Mouse (Mus musculus): ENCODE results near the gene Osbpl2.

The Osbpl2 gene

DNA sequence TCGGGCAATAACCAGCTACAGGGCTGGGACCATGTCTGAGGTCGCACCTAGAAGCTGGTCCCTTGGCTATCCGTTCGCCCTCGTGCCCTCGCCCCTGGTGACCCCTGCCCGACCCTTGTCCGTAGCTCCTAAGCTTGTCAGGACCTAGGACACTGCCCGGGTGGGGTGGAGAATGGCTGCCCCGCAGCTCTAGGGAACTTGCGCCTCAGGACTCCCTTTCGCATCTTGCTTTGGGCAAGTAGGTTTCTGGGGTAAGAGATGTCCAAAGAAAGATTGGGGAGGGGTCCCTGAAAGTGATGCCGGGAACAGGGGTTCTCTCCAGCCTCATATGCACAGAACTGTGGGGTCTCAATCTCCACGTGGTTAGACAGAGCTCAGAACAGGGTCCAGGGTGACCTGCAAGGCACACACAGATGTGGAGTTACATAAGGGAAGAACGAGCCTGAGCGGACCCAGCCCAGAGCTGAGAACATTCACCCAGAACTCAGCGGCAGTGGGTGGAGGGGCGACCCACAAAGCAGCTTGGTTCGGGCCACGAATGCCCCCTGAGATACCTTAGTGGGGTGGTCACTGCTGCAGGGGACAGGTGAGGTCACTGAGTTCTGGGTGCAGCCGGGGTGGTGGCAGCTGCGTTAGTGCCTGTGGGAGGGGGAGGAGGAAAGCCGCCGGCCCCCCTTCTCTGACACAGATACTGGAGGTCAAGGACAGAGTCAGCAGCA lies 14.3 kb upstream of the Osbpl2 start:
- DNase-seq (ENCODE audit: low spot score) = no peak

DNA sequence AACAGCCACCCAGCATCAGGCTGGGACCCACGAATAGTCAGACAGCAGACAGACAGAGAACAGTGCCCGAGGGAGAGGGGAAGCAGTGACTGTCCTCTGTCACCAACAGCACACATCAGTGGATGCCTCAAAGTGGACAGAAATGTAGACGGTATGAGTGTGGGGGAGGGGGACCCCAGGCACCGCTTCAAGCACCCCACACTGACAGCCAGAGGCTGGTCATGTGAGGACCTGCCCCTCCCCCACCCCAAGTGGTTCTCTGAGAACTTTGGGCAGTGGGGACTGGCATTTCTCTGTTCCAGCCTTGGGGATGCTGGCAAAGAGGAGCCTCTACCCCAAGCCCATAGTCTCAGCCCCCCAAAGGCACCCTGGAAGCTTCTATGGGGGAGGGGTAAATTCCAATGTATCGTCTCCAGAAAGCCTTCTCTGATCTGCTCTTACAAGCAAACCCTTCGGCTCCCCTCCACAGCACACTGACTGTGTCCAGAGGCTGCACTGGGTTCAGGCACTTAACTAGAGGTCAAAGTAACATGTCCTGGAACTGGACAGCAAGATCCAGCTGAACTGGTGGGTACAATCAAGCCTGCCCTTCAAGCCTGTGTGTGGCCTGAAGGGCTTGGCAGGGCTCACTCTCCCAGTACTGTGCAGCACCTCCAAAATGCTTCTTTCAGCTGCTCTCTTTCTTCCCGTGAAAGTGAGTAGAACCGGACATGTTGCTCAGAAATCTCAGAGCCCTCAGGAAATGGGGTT lies 13.5 kb upstream of the Osbpl2 start:
- no peak for DNase-seq (ENCODE audit: low spot score)

DNA sequence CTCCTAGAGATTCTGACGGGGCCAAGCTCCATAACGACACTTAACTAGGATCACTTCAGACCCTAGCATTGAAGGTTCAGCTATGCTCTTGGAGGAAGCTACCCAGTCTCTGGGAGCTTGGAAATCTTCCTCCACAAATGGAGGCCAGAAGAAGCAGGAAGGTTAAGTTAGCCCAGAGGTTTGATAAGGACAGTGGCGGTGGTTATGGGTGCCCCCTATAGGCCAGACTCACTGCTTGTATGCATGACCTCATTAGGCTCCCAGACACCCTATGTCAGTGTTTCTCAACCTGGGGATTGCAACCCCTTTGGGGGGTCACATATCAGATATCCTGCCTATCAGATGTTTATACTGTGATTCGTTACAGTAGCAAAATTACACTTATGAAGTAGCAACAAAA lies 12.0 kb upstream of the Osbpl2 start:
- no peak for DNase-seq (ENCODE audit: low spot score)

DNA sequence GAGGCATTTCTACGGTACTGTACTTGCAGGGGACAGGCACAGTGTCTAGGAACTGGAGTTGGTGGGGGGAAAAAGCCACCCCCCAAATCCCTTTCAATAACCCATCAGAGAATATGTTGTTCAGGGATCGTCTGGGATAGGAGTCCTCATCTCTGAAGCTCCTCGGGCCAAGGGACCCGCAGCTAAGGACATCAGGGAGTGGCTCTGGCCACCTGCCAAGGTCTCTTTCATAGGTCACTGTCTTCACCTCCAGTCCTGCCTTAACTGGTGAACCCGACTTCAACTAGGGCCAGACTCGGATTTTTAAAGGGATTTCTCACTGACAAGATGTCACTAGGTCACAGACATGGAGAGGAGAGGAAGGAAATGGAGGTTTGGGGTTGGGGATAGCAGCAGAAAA lies 10.8 kb upstream of the Osbpl2 start:
- DNase-seq (ENCODE audit: low spot score) = no peak

DNA sequence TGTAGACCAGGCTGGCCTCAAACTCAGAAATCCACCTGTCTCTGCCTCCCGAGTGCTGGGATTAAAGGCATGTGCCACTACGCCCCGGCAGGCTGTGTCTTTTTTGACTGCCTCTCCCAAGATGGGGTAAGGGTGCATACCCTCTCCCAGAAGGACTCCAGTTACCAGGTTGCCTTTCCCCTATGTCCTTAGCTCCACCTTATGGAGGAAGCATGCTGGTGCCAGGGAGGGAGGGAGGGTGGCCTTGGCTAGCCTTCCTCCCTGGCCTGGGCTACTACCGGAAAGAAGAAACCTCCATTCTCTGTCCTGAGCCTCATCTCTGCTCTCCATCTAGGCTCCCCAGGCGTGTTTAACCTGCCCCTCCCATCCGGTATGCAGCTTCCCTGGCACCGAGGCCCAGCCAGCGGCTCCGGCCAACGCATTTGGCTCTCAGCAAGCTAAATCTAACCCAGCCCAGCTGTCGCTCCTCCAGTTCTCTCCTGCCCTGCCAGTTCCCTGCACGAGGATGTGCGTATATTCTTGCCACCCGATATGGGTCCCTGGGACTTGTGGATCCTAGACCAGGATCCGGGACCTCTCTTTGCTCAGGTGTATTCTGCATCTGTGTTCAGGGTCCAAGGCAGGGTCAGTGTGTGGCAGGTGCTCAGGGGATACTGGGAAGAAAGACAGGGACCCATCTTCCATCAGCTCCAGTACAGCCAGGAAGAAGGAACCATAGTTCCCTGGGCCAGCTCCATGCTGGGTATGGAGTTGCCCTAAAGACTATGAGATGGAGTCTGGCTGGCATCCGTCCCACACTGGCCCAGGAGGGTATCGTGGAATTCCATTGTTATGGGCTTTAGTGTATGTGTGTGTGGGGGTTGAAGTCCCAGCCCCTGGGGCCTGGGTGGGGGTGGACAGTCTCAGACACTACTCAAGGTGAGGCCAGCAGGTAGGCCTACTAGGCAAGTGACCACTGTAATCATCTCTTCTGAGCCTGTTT lies 4.9 kb upstream of the Osbpl2 start:
- DNase-seq (ENCODE audit: low spot score) = peak; percentile 43

DNA sequence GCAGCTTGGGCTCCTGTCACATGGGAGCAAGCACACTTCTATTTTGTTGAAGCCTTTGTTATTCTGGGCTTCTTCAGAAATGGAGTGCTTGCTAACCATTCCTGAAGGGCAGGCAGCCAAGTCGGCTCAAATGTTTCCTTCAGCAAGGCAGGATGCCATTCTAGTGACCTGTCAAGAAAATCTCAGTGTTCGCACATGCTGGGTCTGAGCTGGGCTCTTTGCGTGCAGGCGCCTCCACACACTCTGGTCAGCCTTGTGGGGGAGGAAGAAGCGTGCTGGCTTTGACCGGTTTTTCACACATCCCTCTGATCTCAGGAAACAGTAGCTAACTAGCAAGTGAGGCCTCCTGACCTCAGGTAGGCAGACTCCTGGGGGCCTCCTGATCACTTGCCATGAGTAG lies 3.8 kb upstream of the Osbpl2 start:
- no peak for DNase-seq (ENCODE audit: low spot score)

DNA sequence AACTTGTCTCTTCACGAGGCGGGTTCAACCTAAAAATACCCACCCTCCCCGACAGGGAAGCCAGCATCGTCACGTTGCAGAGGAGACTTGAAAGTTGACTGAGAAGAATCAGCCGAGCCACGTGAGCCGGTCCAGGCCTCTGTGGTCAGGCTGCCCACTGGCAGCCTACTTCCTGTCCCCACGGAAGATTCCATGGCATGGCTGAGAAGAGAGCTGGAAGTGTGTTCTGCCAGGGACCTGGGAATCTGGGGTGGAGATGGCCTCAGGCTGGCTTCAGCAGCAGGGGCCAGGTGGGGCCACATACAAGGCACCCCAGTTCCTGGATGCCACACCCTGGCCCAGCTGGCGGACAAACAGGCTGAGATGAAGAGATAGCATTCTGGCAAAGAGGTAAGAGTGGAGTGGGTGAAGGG lies 3.0 kb upstream of the Osbpl2 start:
- no peak for DNase-seq (ENCODE audit: low spot score)

DNA sequence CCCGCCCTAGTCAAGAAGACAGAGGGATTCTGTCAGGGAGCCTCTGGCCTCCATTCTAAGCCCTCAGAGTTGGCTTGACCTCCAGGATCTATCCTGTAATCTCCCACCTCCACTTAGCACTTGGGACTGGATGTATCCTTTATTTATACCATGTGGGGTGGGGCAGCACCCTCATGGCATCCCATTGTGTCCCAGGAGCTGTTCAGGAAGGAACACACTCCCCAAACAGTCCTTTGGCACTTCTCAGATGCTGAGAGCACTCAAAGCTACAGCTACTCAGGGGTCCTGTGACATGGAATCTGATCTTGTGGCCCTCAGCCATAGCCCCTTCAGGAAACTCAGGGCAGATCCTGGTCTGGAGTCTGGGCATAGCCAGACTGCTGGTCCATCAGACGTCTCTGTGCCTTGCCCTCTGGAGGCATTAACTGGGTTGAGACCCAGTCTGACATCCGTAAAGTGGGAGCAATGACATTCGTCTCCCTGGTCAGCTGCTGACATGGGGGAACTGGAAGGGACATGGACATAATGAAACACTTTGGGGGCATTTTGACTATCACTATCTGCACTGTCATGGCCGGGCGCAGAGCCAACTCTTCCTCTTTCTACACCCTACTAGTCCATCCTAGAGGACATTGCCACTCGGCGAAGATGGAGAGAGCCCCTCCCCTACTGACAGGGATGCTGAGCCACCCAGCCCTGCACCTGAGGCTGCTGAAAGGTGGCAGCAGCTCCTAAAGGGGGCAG lies 2.2 kb upstream of the Osbpl2 start:
- no peak for DNase-seq (ENCODE audit: low spot score)

DNA sequence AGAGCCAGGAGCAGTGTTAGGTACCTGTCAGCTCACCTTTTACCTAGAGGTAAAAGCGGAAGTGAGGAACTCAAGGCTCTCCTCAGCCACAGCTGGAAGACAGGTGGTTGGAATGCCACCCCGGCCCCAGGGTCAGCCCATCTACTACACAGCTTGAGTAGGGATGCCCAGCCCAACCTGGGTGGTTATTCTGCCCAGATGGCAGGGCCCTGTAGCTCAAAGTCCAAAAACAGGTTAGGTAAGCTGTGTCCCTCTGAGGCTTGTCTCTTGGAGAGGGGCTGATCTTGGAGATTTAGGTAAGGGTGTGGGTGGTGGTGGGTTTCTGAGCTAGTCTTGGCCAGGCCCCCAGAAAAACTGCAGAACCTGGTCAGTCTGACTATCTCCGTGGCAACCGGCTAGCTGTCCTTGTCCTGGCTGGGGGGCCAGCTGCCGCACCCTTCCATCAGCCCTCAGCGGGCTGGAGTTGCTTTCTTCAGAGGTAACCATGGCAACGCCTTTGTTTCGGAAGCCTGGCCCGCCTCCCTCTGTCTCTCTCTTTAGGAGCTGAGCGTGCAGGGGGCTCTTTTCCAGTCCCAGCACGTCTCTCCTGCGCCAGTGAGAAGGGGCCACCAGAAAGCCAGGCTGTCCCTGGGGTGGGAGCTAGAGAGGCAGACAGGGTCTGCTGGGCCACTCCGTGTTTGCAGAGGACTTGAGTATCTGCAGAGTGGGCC lies 1.5 kb upstream of the Osbpl2 start:
- DNase-seq (ENCODE audit: low spot score) = no peak

DNA sequence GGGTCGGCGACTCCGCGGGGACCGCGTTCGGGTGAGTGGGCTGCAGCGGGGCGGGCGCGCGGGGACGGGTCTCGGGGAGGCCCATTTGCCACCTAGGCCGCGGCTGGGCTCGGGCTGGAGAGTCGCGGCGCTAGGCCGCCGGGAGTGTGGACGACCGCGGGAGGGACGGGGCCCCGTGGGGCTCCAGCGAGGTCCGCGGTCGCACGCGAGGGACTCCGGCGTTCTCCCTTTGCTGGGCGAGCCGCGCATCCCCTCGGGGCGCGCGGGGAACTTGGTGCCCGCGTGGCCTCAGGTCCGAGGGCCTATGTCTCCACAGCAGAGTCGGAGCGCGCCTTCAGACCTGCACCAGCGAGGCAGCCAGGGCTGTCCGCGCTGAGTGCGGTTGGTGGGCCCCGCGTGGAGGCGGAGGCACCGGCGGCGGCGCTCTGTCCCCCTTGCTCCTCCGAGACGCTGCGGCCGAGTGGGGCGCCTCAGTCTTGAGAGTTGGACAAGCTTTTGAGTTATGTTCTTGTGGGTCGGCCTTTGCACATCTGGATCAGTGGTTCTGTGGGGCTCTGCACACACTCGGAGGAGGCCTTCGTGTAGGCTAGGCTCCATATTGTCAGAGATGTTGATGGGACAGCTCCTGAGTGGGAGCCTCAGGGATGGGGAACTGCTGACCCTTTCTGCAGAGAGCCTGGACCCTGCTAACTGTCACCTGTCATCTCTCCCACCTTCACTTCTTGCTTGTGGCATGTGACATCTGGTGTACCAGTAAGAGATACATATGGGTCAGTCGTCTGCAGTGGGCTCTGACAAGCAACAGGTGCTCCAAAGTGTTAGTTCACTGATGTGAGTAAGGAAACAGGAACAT lies 559 bp downstream of the Osbpl2 start:
- DNase-seq (ENCODE audit: low spot score) = no peak

DNA sequence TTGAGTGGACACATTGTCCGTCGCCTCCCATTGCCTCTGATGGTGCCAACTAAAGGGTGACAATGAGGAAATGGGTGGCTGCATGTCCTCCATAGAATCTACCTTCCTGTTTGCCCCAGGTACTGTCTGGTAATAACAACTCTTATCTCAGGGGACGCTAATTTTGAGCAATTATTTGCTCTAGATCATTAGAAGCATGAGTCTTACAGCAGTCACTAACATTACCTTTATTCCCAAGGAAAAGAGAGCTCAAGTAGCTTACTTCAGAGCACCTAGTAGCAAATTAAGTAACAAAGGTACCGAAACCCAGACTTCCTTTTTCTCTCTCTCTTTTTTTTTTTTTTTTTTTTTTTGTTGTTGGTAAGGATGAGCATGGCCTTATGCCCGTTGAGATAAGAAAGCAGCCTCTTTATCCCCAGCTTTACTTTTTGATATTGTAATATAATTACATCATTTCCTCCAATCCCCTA lies 1.2 kb downstream of the Osbpl2 start:
- no peak for DNase-seq (ENCODE audit: low spot score)

DNA sequence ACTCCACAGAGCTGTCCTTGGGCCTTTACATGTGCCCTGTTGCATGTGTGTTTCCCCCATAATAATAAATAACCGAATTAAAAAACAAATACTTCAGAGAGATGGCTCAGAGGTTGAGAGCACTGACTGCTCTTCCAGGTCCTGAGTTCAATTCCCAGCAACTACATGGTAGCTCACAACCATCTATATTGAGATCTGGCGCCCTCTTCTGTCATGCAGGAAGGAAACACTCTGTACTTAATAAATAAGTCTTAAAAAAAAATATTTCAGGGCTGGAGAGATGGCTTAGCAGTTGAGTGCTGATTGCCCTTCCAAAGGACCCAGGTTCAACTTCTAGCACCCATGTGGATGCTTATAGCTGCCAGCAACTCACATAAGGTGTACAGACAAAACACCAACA lies 5.1 kb downstream of the Osbpl2 start:
- DNase-seq (ENCODE audit: low spot score) = no peak

DNA sequence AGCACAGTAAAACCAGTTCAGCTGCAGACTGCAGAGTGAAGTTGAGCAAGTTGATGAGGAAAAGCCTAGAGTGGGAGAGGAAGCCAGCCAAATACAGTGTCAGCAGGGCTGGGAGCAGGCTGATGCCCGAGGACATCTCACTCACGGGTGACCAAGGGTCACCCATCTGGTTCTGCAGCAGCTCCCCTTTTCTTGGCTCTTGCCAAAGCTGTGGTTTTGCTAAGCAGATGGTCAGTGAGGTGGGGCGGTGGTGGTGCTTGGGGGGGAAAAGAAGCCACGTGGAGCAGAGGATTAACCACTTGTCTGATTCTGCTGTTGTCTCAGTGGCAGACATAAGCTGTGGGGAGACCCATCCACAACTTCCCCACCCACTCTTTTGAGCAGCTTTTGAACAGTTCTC lies 7.1 kb downstream of the Osbpl2 start:
- DNase-seq (ENCODE audit: low spot score) = no peak

DNA sequence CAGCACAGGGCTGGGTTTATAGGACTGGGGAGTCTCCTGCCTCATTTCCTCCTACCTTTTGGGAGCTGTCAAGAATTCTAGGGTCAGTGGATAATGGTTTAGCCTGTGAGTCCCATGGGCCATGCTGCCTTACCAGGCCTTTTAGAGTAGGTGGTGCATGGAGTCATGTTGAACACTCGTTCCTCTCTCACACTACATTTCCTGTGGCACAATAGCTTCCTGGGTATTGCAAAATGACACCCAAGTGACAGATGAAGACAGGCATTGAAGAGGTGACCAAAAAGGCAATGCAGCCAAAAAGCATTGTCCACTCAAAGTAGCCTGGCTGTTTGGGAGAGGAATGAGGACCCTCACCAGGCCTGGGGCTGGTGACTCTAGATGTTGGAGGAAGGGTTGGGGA lies 8.6 kb downstream of the Osbpl2 start:
- DNase-seq (ENCODE audit: low spot score) = no peak

DNA sequence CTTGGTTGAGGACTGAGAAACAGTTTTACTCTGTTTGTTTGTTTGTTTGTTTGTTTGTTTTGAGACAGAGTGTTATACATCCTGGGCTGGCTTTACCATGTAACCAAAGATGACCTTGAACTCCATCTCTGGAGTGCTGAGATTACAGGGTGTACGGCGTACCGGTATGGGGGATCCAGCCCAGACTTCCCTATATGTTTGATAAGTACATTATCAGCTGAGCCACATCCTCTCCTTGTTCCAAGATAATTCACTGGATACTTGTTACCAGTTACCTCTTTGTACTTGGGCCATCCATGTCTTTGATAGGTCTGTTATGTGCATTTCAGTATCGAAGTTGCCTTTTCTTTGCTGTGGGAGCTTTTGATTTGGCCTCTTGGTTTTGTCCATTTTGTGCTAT lies 14.1 kb downstream of the Osbpl2 start:
- DNase-seq (ENCODE audit: low spot score) = no peak

DNA sequence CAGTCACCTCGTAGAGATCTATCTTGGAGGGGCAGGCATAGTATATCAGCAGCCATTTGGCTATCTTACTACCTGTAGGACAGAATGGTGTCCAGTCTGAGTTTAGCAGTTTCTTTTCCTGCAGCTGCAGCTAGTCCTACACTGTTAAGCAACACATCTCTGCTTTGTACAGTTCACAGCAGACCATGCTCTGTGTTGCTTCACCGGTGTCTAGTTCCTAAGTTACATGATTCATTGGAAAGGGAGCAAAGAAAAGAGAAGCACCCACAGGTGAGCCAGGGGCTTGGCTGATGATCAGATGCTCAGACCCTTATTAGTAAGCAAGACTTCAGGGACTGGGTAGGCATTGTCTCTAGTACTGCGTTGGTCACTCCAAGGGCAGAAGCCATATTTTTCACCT lies 14.8 kb downstream of the Osbpl2 start:
- no peak for DNase-seq (ENCODE audit: low spot score)

DNA sequence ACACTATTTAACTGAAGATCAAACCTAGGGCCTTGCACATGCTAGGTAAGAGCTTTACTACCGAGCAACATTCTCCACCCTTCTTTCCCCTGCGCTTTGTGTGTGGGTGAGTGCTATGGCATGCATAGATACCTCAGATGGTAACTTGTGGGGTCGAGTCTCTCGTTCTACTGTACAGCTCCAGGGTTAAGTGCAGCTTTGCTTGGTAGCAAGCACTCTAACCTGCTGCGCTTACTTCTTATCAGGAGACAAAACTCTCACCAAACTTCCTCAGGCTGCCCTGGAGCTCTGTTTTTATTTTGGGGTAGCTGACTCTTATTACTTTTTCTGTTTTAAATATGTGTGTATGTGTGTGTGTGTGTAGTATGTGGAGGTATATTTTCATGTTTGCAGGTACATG lies 16.3 kb downstream of the Osbpl2 start:
- DNase-seq (ENCODE audit: low spot score) = no peak

DNA sequence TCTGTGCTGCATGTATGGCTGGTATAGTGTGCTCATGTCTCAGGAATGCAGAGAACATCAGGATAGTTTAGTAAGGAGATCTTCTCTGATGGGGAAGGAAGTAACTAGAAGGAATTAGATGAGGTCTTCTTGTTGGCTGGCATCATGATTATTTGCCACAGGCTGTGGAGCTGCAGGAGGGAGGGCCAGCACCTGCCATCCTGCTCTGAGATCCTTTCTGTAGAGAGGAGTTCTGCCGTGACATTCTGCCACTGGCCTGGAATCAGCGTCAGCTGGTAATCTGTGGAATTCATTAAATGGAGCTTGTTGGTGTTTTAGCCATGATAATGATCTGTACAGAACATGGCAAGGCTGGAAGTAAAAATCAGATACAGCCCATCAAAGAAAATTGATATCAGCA lies 27.0 kb downstream of the Osbpl2 start:
- no peak for DNase-seq (ENCODE audit: low spot score)

DNA sequence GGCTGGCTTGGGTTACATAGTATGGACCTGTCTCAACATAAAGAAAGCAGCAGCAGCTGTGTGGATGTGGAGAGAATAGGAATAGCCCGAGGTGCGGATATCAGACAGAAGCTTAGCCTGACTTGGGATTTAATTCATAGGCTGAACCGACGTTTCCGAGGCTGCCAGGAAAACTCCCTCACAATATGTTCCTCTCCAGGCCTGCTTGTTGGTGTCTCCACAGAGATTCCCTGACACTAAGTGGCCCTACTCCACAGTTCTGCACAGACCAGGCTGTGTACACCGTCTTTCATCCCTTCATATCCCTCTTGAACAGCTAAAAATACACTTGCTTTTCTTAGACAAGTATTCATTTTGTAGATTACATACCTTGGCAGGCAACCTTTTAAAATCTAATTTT lies 28.3 kb downstream of the Osbpl2 start:
- DNase-seq (ENCODE audit: low spot score) = no peak

DNA sequence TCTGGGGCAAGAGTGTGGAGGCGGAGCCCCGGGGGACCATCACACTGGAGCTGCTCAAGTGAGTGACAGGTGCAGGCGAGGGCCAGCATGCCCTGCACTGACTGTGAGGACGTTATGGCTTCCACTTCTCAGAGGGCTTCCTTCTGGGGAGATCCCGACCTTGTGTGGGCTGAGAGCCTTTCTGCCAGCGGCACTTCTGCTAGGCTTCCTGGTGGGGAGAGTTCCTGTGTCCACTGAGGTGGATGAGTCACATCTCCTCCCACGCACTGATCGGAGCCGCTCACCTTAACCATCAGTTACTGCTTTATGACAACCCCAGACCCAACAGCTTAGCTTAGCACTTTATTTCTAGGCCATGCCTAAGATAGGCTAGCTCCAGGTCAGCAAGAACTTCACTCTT lies 29.4 kb downstream of the Osbpl2 start:
- no peak for DNase-seq (ENCODE audit: low spot score)
